Mouse (Mus musculus): ENCODE measurements around the gene Iqschfp. TPM values are rescaled to one million over a fixed set of nuclear protein-coding genes. Genes with fewer than 3 reads are reported as not detected.

The Iqschfp gene
- polyA plus RNA-seq, 1 experiment from 2014 or later, result 6.1 TPM

DNA sequence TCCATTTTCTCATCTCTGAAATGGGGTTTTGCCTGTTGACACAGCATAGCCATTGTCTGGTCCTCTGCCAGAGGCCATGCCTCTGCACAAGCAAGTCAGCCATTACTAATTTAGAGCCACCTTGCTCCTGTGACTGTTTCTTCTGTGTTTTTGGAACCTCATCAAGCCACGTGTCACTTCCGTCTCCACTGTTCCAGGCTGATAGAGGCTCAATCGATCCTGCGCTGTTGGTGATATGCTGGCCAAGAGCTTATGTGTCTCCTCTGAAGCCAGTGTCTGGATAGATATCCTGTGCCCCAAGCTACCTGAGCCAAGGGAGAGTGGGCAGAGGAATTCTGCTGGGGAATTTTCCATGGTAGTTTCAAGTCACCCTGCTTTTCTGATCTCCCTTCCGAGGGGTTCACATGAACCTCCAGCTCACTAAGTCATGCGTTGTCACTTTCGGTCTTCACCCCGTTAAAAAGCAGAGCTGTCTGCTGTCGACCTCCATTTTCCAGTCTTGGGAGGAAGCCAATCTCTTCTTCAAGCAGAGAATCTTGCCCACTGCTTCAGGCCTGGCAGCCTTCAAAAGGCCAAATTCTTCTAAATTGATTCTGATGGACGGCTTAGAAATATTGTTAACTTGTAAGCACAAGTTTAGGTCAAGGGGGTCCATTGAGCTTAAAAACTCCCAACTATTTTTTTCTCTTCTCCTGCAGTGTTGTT lies 683.8 kb downstream of the Iqschfp start:
- Histone ChIP-seq H3K9ac (replicated peaks) (no peak overlapping the region), H3K4me3 (no peak overlapping the region), H3K27me3 (no peaks in the 10 kb centered on the region), H3K27ac (replicated peaks) (peak overlapping the region; percentile 46), H3K4me1 (peaks cover 52% of the 10 kb centered on the region), H3K36me3 (no peaks in the 10 kb centered on the region), H3K4me2 (replicated peaks) (peak overlapping the region; percentile 66), H3K9me3 (no peaks in the 10 kb centered on the region)
- no peak for ATAC-seq (ENCODE audit: low FRiP score, low read depth)
- WGBS, result 70% methylated on average over 10 of the region's 10 CpGs

DNA sequence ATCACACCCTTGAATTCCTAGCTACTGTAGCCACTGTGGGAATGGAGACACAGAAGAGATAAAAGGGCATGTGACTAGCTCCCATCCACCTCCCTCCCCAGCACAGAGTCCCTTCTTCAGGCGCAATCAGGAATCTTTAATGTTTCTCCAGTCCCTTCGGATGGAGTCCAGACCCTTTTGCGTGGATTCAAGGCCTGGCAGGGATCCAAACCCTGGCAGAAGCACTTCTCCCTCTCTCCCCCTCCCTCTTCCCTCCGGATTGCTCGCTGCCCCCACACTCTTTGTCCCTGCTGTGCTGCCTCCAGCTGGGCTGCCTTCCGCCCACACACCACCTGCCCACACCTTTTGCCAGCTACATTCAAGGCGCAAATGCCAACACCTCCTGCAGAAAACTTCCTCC lies 684.4 kb downstream of the Iqschfp start:
- no peak overlapping the region for H3K9ac ChIP-seq (replicated peaks)
- WGBS, result 15% methylated on average over 7 of the region's 7 CpGs
- no peaks in the 10 kb centered on the region for H3K9me3 ChIP-seq
- peak overlapping the region; percentile 66 for H3K4me2 ChIP-seq (replicated peaks)
- H3K27me3 ChIP-seq, result no peaks in the 10 kb centered on the region
- H3K4me3 ChIP-seq, result 0 out of 2 replicates have a peak overlapping the region, but pooled peaks have one; percentile 2
- peak overlapping the region; percentile 46 for H3K27ac ChIP-seq (replicated peaks)
- ATAC-seq (ENCODE audit: low FRiP score, low read depth), result peak; percentile 9; the same call in 1 of the 2 replicates
- H3K4me1 ChIP-seq, result peaks cover 52% of the 10 kb centered on the region
- no peaks in the 10 kb centered on the region for H3K36me3 ChIP-seq

- no peak for ATAC-seq (ENCODE audit: low FRiP score, low read depth)
- H3K4me1 ChIP-seq, result peaks cover 52% of the 10 kb centered on the region
- H3K9me3 ChIP-seq, result no peaks in the 10 kb centered on the region
- H3K4me3 ChIP-seq, result no peak overlapping the region
- no peaks in the 10 kb centered on the region for H3K36me3 ChIP-seq
- H3K9ac ChIP-seq (replicated peaks), result no peak overlapping the region
- WGBS, result 73% methylated on average over 5 of the region's 5 CpGs
- no peaks in the 10 kb centered on the region for H3K27me3 ChIP-seq
- peak overlapping the region; percentile 46 for H3K27ac ChIP-seq (replicated peaks)
- H3K4me2 ChIP-seq (replicated peaks), result peak overlapping the region; percentile 66; the same call in 1 of the 2 replicates
Observed at GRCm38 (mm10) chr3:68576948-68577347, 684.9 kb downstream of the Iqschfp start.

DNA sequence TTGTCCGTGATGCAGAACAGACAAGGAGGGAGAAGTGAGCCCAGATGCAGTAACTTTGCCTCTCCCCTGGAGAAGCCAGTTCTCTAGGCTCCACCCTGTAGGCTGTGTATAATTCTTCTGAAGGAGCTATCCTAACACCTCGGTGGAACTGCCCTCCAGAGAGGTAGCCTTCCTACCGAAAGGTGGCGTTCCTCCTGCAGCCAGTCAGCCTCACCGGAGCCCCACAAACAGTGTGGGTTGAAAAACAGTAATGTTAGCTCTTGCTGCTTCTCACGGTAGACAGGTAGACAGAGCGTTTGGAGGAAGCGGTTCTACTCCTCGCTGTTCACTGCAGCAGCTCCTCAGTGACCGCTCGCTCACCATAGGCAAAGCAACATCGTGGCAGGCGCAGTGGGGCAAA lies 689.6 kb downstream of the Iqschfp start:
- H3K4me2 ChIP-seq (replicated peaks), result no peak overlapping the region
- H3K9ac ChIP-seq (replicated peaks), result no peak overlapping the region
- H3K9me3 ChIP-seq, result no peaks in the 10 kb centered on the region
- no peak overlapping the region for H3K27ac ChIP-seq (replicated peaks)
- 76% methylated on average over 13 of the region's 13 CpGs for WGBS
- no peaks in the 10 kb centered on the region for H3K36me3 ChIP-seq
- no peak overlapping the region for H3K4me3 ChIP-seq
- peaks cover 47% of the 10 kb centered on the region for H3K4me1 ChIP-seq
- ATAC-seq (ENCODE audit: low FRiP score, low read depth), result no peak
- H3K27me3 ChIP-seq, result no peaks in the 10 kb centered on the region

DNA sequence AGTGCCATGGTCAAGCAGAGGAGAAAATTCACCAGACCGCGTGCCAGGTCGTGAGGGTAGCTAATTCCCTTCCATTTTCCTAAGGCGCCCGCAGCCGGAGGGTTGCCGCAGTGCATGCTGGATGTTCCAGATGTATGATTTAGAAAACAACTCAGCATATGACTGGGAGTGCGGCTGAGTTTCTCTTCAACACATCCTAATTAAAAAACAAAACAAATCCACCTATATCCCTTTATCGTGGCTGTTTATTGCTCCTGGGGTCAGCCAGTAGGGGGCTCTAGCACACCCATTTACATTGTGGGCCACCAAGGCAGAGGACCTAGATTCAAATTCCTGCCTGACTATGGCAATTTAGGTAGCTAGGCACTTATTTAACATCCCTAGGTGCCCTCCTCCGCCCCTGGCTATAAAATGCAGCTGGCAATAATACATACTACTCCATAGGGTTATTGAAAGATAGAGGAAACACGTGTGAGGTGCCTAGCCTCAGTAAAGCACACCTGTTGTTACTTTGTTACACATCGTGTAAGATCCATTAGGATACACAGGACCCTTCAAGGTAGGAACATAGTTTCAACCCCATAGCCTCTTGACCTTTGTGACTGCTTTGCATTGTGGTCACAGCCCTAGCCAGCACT lies 690.2 kb downstream of the Iqschfp start:
- H3K4me3 ChIP-seq, result no peak overlapping the region
- no peaks in the 10 kb centered on the region for H3K27me3 ChIP-seq
- 0 out of 2 replicates have a peak, but pooled peaks have one; percentile 1 for ATAC-seq (ENCODE audit: low FRiP score, low read depth)
- 81% methylated on average over 12 of the region's 12 CpGs for WGBS
- H3K9ac ChIP-seq (replicated peaks), result no peak overlapping the region
- H3K27ac ChIP-seq (replicated peaks), result peak overlapping the region; percentile 81
- H3K4me1 ChIP-seq, result peaks cover 48% of the 10 kb centered on the region
- no peaks in the 10 kb centered on the region for H3K36me3 ChIP-seq
- H3K4me2 ChIP-seq (replicated peaks), result peak overlapping the region; percentile 33; the same call in 1 of the 2 replicates
- H3K9me3 ChIP-seq, result no peaks in the 10 kb centered on the region

- H3K27me3 ChIP-seq, result no peaks in the 10 kb centered on the region
Observed at GRCm38 (mm10) chr3:68583031-68583693, 691.1 kb downstream of the Iqschfp start.

GRCm38 (mm10) chr3:68583771-68584511 lies 691.9 kb downstream of the Iqschfp start:
- no peaks in the 10 kb centered on the region for H3K36me3 ChIP-seq
- H3K9me3 ChIP-seq, result no peaks in the 10 kb centered on the region
- H3K9ac ChIP-seq (replicated peaks), result peak overlapping the region; percentile 34; the same call in 1 of the 2 replicates
- H3K4me3 ChIP-seq, result 0 out of 2 replicates have a peak overlapping the region, but pooled peaks have one; percentile 9
- H3K4me2 ChIP-seq (replicated peaks), result peak overlapping the region; percentile 33
- 34% methylated on average over 14 of the region's 14 CpGs for WGBS
- 0 out of 2 replicates have a peak, but pooled peaks have one; percentile 28 for ATAC-seq (ENCODE audit: low FRiP score, low read depth)
- peaks cover 58% of the 10 kb centered on the region for H3K4me1 ChIP-seq
- H3K27ac ChIP-seq (replicated peaks), result peak overlapping the region; percentile 81
- H3K27me3 ChIP-seq, result no peaks in the 10 kb centered on the region

More at GRCm38 (mm10) chr3:68583031-68583693, 691.1 kb downstream of the Iqschfp start:
- ATAC-seq (ENCODE audit: low FRiP score, low read depth), result no peak
- peaks cover 58% of the 10 kb centered on the region for H3K4me1 ChIP-seq
- peak overlapping the region; percentile 81 for H3K27ac ChIP-seq (replicated peaks)
- H3K9ac ChIP-seq (replicated peaks), result peak overlapping the region; percentile 34; the same call in 1 of the 2 replicates
- no peaks in the 10 kb centered on the region for H3K9me3 ChIP-seq
- H3K4me2 ChIP-seq (replicated peaks), result peak overlapping the region; percentile 33
- 0 out of 2 replicates have a peak overlapping the region, but pooled peaks have one; percentile 9 for H3K4me3 ChIP-seq
- H3K36me3 ChIP-seq, result no peaks in the 10 kb centered on the region
- 9% methylated on average over 14 of the region's 14 CpGs for WGBS

- Histone ChIP-seq H3K4me2 (replicated peaks) (no peak overlapping the region), H3K36me3 (no peaks in the 10 kb centered on the region), H3K27me3 (no peaks in the 10 kb centered on the region), H3K4me3 (no peak overlapping the region), H3K9ac (replicated peaks) (no peak overlapping the region), H3K9me3 (no peaks in the 10 kb centered on the region), H3K27ac (replicated peaks) (0 out of 2 replicates have a peak overlapping the region, but pooled peaks have one; percentile 39), H3K4me1 (peaks cover 63% of the 10 kb centered on the region)
- no peak for ATAC-seq (ENCODE audit: low FRiP score, low read depth)
- 65% methylated on average over 4 of the region's 4 CpGs for WGBS
Observed at GRCm38 (mm10) chr3:68585213-68585612, 693.2 kb downstream of the Iqschfp start.

DNA sequence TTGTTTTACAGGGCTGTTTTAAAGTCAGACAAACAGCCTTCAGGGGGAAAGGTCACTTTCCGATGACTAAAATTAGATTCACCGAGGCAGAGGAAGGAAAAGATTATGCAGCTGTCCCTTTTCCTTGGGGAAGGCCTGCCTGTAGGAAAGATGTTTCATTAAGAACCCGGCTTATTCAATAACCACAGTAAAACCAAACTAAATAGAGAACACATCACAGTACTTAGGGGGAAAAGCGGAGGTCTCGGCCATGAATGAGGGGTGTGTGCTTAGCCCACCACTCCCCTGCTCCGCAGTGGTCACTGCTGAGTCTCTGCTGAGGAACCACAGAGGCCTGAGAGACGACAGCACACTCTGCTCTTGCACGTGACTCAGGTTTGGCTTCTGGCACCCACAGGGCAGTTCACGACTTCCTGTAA lies 694.6 kb downstream of the Iqschfp start:
- no peaks in the 10 kb centered on the region for H3K36me3 ChIP-seq
- H3K27ac ChIP-seq (replicated peaks), result peak overlapping the region; percentile 84
- H3K27me3 ChIP-seq, result no peaks in the 10 kb centered on the region
- H3K9me3 ChIP-seq, result no peaks in the 10 kb centered on the region
- no peak overlapping the region for H3K4me3 ChIP-seq
- ATAC-seq (ENCODE audit: low FRiP score, low read depth), result peak; percentile 19
- 30% methylated on average over 9 of the region's 9 CpGs for WGBS
- H3K9ac ChIP-seq (replicated peaks), result no peak overlapping the region
- peak overlapping the region; percentile 9; the same call in 1 of the 2 replicates for H3K4me2 ChIP-seq (replicated peaks)
- peaks cover 68% of the 10 kb centered on the region for H3K4me1 ChIP-seq

GRCm38 (mm10) chr3:68587567-68588245 lies 695.7 kb downstream of the Iqschfp start:
- 25% methylated on average over 10 of the region's 10 CpGs for WGBS
- H3K9me3 ChIP-seq, result no peaks in the 10 kb centered on the region
- peak; percentile 73 for ATAC-seq (ENCODE audit: low FRiP score, low read depth)

More at GRCm38 (mm10) chr3:68587567-68588245, 695.7 kb downstream of the Iqschfp start:
- Histone ChIP-seq H3K4me1 (peaks cover 60% of the 10 kb centered on the region), H3K27me3 (no peaks in the 10 kb centered on the region), H3K4me3 (no peak overlapping the region), H3K4me2 (replicated peaks) (no peak overlapping the region), H3K9ac (replicated peaks) (no peak overlapping the region), H3K27ac (replicated peaks) (peak overlapping the region; percentile 84), H3K36me3 (no peaks in the 10 kb centered on the region)
